Mouse (Mus musculus) right cerebral cortex, postnatal 36 days (tissue): ENCODE data around the gene Pdhx.
A peak's percentile ranks its signal among the peaks of the same experiment; 100 is the strongest.

Source experiments
- DNase-seq, 2 experiments: peaks; one replicate each; pipeline ENCODE4 v3.0.0; 2022; ENCODE audit warnings: low spot score in 2 of 2, mixed read lengths in 1 of 2

The Pdhx gene

DNA sequence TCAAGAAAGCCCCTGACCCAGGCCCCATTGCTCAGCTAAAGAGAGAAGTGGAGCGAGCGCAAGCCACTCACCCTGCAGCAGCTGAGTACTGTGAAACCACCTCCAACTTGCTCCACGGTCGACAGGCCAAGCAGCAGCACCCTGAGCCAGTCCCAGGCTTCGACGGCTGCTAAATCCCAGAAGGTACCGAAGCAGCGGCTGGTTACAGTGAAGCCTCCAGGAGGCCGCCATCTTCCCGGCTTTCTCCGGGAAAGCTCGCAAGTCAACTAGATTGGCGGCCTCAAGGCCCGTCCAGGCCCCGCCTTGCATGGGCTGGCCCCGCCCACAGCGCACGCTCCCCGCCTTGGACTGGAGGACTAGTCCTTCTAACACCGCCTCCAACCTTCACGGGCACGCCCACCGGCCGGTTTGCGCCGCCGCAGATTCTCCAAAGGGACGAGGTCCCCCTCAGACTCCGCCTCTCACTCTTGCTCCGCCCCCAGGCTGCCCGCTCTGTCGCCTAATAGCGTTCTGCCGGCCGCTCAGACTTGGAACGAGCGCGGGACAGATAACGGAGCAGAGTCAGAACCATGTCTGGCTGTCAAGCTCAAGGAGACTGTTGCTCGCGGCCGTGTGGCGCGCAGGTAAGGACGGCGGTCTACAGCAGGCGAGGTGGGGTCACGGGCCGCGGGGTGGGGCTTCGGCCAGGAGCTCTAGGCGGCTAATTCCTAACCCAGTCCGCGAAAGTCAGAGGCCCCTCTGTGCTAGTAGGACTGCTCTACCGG lies at the start of gene Pdhx, which contains the start of gene Apip:
Gene Pdhx, minus strand, starts transcription at position 295 of the 764 bp plus-strand sequence.
Gene Apip, plus strand, starts transcription at position 457 of the 764 bp plus-strand sequence.
- peak; percentile 100 for DNase-seq

DNA sequence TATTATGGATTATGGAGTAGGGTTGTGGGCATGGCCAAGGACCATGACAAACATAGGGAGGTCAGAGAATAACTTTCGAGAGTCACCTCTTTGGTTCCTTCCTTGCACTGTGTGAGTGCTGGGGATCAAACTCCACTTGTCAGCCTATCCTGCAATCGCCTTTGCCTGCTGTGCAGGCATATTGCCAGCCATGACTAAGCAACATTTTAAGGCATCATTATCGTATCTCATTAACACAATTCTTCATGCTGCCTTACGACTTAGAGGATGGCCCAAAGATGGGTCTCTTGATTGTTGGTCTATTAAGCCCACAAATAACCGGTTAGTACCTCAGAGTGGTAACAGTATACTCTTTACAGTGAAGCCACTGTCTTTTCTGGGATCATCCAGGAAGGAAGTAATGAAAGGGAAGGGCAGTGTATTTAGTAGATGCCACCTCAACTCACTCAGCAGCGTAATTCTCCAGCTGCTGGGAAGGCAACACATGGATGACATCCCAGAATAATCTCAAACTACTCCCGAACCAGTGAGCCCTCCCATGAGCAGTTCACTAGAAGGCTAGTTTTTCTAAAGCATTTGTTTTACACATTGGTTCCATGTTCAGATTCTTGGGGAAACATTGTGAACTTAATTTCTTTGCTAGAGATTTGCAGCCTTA lies 46.0 kb upstream of the Pdhx start:
- no peak for DNase-seq

GRCm38 (mm10) chr2:103118324-103119196 lies 45.2 kb upstream of the Pdhx start:
- no peak for DNase-seq

- DNase-seq: no peak
Measured at GRCm38 (mm10) chr2:103117212-103117611, 43.9 kb upstream of the Pdhx start.

- no peak for DNase-seq
Measured at GRCm38 (mm10) chr2:103111669-103112068, 38.4 kb upstream of the Pdhx start.

DNA sequence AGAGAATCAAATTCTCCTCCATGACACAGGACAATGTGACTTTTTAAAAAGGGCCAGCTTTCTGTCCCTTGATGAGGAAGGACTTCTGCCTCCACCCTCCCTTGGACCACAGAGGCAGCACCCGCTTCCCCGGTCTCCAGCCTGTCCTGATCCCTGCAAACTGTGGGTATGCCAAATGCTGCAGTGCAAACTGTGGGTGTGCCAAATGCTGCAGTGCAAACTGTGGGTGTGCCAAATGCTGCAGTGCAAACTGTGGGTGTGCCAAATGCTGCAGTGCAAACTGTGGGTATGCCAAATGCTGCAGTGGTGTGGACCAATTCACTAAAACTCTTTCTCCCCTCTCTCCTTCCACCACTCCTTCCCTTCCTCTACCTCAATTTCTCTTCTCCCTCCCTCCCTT lies 32.9 kb upstream of the Pdhx start:
- DNase-seq: no peak

- no peak for DNase-seq
Measured at GRCm38 (mm10) chr2:103102595-103102994, 29.3 kb upstream of the Pdhx start.

DNA sequence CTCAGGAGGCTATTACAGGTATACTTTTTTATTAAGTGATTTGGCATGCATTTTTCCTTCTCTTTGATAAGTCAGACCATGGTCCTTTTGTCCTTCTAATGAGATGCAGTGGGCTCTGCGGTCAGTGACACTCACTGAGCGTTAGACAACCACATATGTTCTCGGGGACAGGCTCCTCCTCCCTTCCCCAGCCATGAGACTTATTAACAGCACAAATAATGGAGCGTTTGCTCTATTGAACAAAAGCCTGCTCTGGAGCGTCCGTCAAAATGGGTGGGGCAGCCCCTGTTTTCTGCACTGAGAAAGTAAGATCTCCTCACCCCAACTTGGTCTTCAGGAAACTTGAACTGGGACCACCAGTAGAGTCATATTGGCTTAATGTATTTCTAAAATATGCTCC lies 16.2 kb upstream of the Pdhx start:
- no peak for DNase-seq

GRCm38 (mm10) chr2:103088099-103088498 lies 14.8 kb upstream of the Pdhx start:
- no peak for DNase-seq

DNA sequence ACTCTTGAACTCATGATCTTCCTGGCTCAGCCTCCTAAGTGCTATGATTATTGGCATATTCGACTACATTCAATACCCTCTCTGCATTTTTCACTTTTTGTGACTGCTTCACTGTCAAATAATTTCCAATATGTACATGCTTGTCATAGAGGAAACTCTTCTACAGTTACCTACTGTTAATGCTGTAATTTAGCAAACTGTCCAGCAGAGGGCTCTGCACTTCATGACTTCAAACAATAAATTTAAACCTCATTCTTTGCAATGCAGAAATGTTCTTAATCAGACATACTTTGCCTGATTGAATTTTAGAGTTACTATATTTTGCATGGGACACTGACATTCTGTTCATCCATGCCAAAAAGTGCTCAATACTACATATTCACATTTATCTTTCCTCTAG lies 13.1 kb upstream of the Pdhx start:
- no peak for DNase-seq

DNA sequence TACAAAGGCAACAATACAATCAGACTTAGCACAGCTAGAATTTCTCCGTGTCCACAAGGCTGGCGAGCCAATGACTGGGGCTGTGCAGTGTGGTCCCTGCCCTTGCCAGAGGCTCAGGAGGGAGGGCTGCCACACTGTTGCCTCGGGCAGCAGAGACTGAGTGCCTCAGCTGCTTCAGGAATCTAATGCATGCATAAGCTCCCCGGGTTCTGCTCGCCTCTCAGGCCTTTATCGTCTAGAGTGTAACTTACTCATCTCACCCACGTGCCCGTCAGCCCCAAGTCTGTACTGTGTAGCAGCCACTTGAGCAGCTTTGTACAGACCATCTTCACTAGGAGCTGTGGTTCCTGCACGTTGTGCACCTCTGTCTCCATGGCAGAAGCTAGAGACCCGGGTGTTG lies 12.3 kb upstream of the Pdhx start:
- no peak for DNase-seq

DNA sequence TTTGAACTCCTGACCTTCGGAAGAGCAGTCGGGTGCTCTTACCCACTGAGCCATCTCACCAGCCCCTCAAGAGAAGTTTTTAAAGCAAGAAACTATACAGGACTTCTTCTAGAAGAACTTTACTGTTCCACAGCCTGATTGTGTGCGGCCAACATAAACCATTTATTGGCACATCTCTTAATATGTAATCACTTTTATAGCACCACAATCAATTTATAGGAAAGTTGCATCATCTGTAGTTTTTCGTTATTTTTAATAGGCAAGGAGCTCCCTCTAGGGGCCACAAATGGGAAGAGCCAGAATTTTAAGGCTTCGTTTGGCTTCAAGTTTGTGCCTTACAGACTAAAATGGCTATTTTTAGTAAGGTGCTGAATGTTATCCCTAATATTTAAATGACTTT lies 11.1 kb upstream of the Pdhx start:
- DNase-seq: no peak

DNA sequence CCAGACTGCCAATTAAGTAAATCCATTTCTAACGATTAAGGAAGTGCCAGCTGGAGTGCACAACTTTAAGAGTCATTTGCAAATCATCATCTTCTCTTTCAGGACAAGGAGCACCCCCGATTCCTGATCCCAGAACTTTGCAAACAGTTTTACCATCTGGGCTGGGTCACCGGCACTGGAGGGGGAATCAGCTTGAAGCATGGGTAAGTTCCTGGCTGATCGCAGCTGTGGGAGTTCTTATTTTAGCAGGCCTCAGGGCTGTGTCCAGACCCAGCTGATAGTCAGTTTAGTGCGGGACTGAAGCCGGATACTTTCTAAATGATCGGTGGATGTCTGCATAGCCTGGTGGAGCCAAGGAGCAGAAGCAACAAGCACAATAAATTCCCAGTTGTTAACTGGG lies 9.5 kb upstream of the Pdhx start:
- no peak for DNase-seq

- DNase-seq: no peak
Measured at GRCm38 (mm10) chr2:103081706-103082105, 8.4 kb upstream of the Pdhx start.

- DNase-seq: no peak
Measured at GRCm38 (mm10) chr2:103081117-103081516, 7.8 kb upstream of the Pdhx start.

DNA sequence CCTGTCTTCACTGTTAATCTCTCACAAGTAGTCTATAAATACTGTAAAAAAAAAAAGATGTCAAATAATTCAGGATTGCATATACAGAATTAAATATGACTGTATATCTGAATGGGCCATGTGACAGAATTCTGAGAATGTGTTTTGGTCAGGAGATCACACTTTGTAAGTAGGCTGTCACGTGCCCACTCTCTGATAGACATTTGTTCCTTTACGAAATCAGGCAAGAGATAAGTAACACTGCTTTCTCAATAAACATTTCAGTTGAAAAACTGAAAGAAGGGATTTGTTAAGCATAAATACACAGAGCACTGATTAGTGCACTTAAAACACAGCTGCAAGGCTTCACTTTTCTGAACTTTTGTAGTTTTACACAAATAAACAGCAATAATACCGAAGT lies 2.7 kb downstream of the Pdhx start:
- no peak for DNase-seq

- no peak for DNase-seq
Measured at GRCm38 (mm10) chr2:103069752-103070405, 3.4 kb downstream of the Pdhx start.

GRCm38 (mm10) chr2:103068602-103069001 lies 4.7 kb downstream of the Pdhx start:
- no peak for DNase-seq

DNA sequence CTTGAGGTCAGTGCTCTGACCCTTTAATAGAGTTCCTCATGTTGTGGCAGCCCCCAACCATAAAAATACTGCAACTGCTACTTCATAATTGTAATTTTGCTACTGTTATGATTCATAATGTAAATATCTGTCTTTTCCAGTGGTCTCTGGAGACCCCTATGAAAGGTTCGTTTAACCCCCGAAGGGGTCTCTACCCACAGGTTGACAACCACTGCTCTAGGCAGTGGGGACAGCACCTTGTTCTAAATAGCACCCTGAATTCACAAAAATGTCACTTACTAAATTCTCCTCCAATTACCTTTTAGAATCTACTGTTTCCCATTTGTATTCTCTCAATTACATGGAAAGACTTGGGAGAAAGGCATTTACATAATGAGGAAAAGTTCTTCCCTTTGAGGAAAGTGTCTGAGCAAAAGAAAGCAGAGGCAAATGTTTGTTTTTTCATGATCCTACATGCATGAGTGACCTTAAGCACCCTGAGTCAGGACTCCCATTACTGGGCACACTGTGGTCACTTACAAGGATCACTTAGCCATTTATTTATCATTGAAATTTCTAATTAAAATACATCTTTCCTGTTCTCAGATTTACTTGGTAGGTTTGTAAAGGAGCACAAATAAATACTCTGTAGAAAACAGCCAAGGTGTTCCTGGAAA lies 5.6 kb downstream of the Pdhx start:
- DNase-seq: no peak

GRCm38 (mm10) chr2:103066683-103067551 lies 6.4 kb downstream of the Pdhx start:
- DNase-seq: no peak
